Mouse (Mus musculus): ENCODE data around the gene Tmem14a. TPM values are rescaled to one million over a fixed set of nuclear protein-coding genes. Genes with fewer than 3 reads are reported as not detected.
"Not testable (repeated sequence)": the region's sequence is repeated elsewhere in the genome, so short reads cannot be mapped to it uniquely, and the experiment has no call there.

Gene Tmem14a
- total and polyA plus RNA-seq, 3 experiments = 1.6 to 4.3 (median 2.8) TPM

DNA sequence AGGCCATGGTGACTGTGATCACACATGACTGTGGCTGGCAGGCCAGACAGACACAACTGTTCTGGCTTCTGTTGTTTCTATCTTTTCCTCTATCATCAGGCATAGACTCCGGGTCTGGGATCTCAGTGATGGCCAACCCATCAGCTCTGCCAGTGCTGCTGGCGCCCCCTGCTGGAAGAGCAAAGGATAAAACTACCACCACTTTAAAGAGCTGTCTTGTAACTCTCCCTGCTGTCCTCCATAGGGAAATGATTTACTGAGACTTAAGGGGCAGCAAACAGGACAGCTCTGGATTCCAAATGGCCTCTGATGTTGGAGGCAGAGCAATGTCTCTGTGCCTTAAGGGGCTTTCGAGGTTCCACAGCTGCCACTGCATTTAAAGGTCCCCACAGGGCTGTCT is 4.8 kb upstream of the Tmem14a start:
- not testable (repeated sequence) for H3K9ac ChIP-seq (ENCODE audit: insufficient read depth, low read depth); H3K27me3 ChIP-seq (replicated peaks)

DNA sequence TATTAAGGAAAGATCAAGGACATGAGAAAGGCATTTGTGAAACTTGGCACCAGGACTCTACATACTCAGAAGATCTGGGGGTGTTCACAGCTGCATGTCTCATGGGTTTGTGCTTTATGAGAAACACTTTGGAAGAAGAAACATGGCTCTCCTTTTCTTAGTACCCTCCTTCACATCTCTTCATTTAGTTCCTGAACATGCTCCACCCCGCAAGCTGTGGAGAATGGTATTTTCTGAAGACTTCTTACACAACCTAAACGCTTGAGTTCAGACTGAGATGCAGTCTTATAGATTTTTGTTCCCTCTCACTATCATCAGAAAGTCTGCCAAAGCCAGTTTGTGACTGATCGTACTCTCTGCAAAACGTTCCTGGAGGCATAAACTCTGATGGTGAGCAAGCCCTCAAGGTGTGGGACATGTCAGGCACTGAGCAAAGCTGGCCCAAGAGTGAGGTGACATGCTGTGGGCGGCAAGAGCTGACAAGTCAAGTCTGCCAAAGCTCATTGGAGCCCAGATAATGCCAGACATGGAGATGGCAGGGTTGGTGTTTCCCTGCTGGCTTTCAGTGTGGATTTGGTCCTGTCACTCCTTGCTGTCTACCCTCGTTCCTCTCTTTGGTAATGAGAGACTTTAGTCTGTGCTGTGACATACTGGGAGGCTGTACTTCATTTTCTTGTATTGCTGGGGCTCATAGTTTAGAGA is 4.2 kb upstream of the Tmem14a start:
- H3K9ac ChIP-seq (ENCODE audit: insufficient read depth, low read depth); DNase-seq (ENCODE audit: extremely low read depth); H3K27me3 ChIP-seq (replicated peaks); H3K27ac ChIP-seq (ENCODE audit: insufficient read depth, low read depth); H3K36me3 ChIP-seq (replicated peaks in 1 of 2; ENCODE audit: control insufficient read depth in 1 of 2, insufficient read depth in 1 of 2, low read length in 1 of 2); H3K4me2 ChIP-seq (ENCODE audit: insufficient read depth, low read depth, poor library complexity, severe bottlenecking); H3K4me1 ChIP-seq (ENCODE audit: control insufficient read depth in 1 of 2, insufficient read depth in 2 of 2); H3K79me2 ChIP-seq (replicated peaks; ENCODE audit: control insufficient read depth, extremely low read depth, insufficient read depth, poor library complexity, severe bottlenecking); in situ Hi-C loops (cut with MboI; ENCODE audit: low pct_ligation_motif_present, low pct_unique_long_range_greater_than_20kb, low sequenced_read_pairs); dilution Hi-C loops (cut with MboI; ENCODE audit: extremely low pct_ligation_motif_present, extremely low pct_unique_long_range_greater_than_20kb, low sequenced_read_pairs); H3K4me3 ChIP-seq (replicated peaks in 1 of 3; ENCODE audit: low read depth in 2 of 3, low read length in 2 of 3, poor library complexity in 1 of 3); H3K9me3 ChIP-seq (replicated peaks; ENCODE audit: low read length): not testable (repeated sequence)

More for the DNA sequence above, 4.8 kb upstream of the Tmem14a start:
- dilution Hi-C loops (cut with MboI; ENCODE audit: extremely low pct_ligation_motif_present, extremely low pct_unique_long_range_greater_than_20kb, low sequenced_read_pairs); H3K36me3 ChIP-seq (replicated peaks in 1 of 2; ENCODE audit: control insufficient read depth in 1 of 2, insufficient read depth in 1 of 2, low read length in 1 of 2); H3K9me3 ChIP-seq (replicated peaks; ENCODE audit: low read length); in situ Hi-C loops (cut with MboI; ENCODE audit: low pct_ligation_motif_present, low pct_unique_long_range_greater_than_20kb, low sequenced_read_pairs); H3K27ac ChIP-seq (ENCODE audit: insufficient read depth, low read depth); H3K79me2 ChIP-seq (replicated peaks; ENCODE audit: control insufficient read depth, extremely low read depth, insufficient read depth, poor library complexity, severe bottlenecking); DNase-seq (ENCODE audit: extremely low read depth); H3K4me1 ChIP-seq (ENCODE audit: control insufficient read depth in 1 of 2, insufficient read depth in 2 of 2); H3K4me2 ChIP-seq (ENCODE audit: insufficient read depth, low read depth, poor library complexity, severe bottlenecking); H3K4me3 ChIP-seq (replicated peaks in 1 of 3; ENCODE audit: low read depth in 2 of 3, low read length in 2 of 3, poor library complexity in 1 of 3): not testable (repeated sequence)
- peak; percentile 15; the same call in 1 of the 2 replicates for TF ChIP-seq SMC3 (IDR thresholded peaks at IDR 0.05; ENCODE audit: low read depth, low read length)
- TF ChIP-seq RAD21 (IDR thresholded peaks at IDR 0.05; ENCODE audit: low read depth, low read length) = peak; percentile 8
- TF ChIP-seq CTCF (conservative IDR thresholded peaks at IDR 0.05 in 1 of 2, IDR thresholded peaks at IDR 0.05 in 1 of 2; ENCODE audit: low read depth in 2 of 2, low read length in 2 of 2) = peak in 1 of 2 experiments; percentile 47; a peak in 2 of 4 replicates

DNA sequence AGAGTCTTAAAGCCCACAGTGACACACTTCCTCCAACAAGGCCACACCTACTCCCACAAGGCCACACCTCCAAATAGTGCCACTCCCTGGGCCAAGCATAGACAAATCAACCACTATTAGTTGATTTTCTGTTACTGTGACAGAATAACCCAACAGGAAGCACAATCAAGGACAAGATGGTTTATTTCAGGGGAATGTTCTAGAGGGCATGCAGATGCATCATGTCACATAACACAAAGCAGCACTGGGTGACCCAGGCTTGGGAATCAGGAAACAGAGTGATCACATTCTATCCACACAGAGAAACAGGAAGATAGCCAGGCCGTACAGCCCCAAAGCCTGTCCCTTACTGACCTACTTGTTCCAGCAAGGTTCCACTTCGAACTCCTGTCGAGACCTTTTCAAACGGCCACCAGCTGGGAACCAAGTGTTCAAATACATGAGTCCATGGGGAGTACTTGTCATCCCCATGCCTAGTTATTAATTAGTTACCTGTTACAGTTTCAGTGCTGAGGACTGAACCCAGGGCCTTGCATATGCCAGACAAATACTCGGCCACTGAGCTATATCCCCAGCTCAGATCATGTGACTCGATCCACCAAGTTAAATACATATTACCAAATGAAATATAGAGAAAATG is 9.5 kb downstream of the Tmem14a start:
- in situ Hi-C loops (cut with MboI; ENCODE audit: low pct_ligation_motif_present, low pct_unique_long_range_greater_than_20kb, low sequenced_read_pairs) = no loop called here
- H3K79me2 ChIP-seq (replicated peaks; ENCODE audit: control insufficient read depth, extremely low read depth, insufficient read depth, poor library complexity, severe bottlenecking) = no peaks in the 10 kb centered on the region
- no peaks in the 10 kb centered on the region for H3K4me1 ChIP-seq (ENCODE audit: control insufficient read depth in 1 of 2, insufficient read depth in 2 of 2)
- TF ChIP-seq MYC (IDR thresholded peaks at IDR 0.05; ENCODE audit: low read depth, low read length) (no peak), TCF12 (IDR thresholded peaks at IDR 0.05; ENCODE audit: low read depth, low read length) (no peak), BHLHE40 (IDR thresholded peaks at IDR 0.05; ENCODE audit: low read depth, low read length) (no peak), MEF2A (IDR thresholded peaks at IDR 0.05; ENCODE audit: borderline replicate concordance, low read depth, low read length) (no peak), SIN3A (IDR thresholded peaks at IDR 0.05; ENCODE audit: low read length) (no peak), RAD21 (IDR thresholded peaks at IDR 0.05; ENCODE audit: low read depth, low read length) (no peak), NRF1 (IDR thresholded peaks at IDR 0.05; ENCODE audit: low read depth, low read length) (no peak), JUN (IDR thresholded peaks at IDR 0.05; ENCODE audit: insufficient read depth, low read depth, low read length) (no peak), ZNF384 (IDR thresholded peaks at IDR 0.05; ENCODE audit: low read depth, low read length) (no peak), TBP (conservative IDR thresholded peaks at IDR 0.05; ENCODE audit: low read depth, low read length) (no peak), UBTF (IDR thresholded peaks at IDR 0.05; ENCODE audit: low read depth, low read length) (no peak), POLR2AphosphoS2 (IDR thresholded peaks at IDR 0.05; ENCODE audit: low read depth, low read length) (no peak), MAX (IDR thresholded peaks at IDR 0.05; ENCODE audit: low read length) (no peak), JUND (conservative IDR thresholded peaks at IDR 0.05; ENCODE audit: low read depth, low read length) (no peak), CHD1 (IDR thresholded peaks at IDR 0.05; ENCODE audit: low read depth, low read length) (no peak), PAX5 (IDR thresholded peaks at IDR 0.05; ENCODE audit: low read length) (no peak)
- no peaks in the 10 kb centered on the region for H3K9me3 ChIP-seq (replicated peaks; ENCODE audit: low read length)
- DNase-seq (ENCODE audit: extremely low read depth) = no peak
- no peaks in the 10 kb centered on the region for H3K36me3 ChIP-seq (replicated peaks in 1 of 2; ENCODE audit: control insufficient read depth in 1 of 2, insufficient read depth in 1 of 2, low read length in 1 of 2)
- H3K27me3 ChIP-seq (replicated peaks) = no peaks in the 10 kb centered on the region
- no peak overlapping the region for H3K9ac ChIP-seq (ENCODE audit: insufficient read depth, low read depth)
- no peak overlapping the region for H3K4me3 ChIP-seq (replicated peaks in 1 of 3; ENCODE audit: low read depth in 2 of 3, low read length in 2 of 3, poor library complexity in 1 of 3)
- no peak overlapping the region for H3K27ac ChIP-seq (ENCODE audit: insufficient read depth, low read depth)
- dilution Hi-C loops (cut with MboI; ENCODE audit: extremely low pct_ligation_motif_present, extremely low pct_unique_long_range_greater_than_20kb, low sequenced_read_pairs) = no loop called here
- H3K4me2 ChIP-seq (ENCODE audit: insufficient read depth, low read depth, poor library complexity, severe bottlenecking) = no peak overlapping the region

Measured in CH12.LX (cell line).